Mouse (Mus musculus): ENCODE data around the gene Gm4787.

Gene Gm4787

GRCm38 (mm10) chr12:81379364-81379763 lies at the start of gene Gm4787:
Gene Gm4787 (minus strand): TSS chr12:81379464.
- in situ Hi-C loops (cut with MboI, MseI): loop anchor here (5.0 kb wide), 1 partner anchor 33 kb away; no protein-coding TSS in a partner anchor

GRCm38 (mm10) chr12:81421846-81422245 lies 42.6 kb upstream of the Gm4787 start, which contains the start of gene Adam4:
Gene Adam4 (minus strand): TSS chr12:81421946.
- in situ Hi-C loops (cut with MboI, MseI): no loop called here

- in situ Hi-C loops (cut with MboI, MseI): loop anchor here (5.0 kb wide), 1 partner anchor 36 kb away; the partner anchor contains the start of gene Gm4787 (in 2 of the 2)
Measured at GRCm38 (mm10) chr12:81413211-81413610, 33.9 kb upstream of the Gm4787 start.

DNA sequence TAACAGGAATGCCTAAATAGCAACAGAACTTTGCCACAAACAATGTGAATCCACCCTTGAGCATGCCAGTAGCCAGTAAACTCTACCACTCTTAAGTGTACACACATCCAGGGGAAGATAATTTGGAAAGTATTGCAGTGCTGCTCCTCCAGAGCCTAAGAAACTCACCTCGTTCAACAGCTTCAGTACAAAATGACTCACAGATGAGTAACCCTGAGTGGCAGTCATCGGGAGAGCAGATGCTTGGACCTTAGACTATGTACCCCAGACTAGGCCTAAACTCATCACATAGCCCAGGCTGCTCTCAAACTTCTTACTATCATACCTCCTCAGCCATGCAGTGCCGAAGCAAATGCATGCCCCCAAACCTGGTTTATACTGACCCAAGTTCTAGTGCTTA lies 29.7 kb upstream of the Gm4787 start:
- in situ Hi-C loops (cut with MboI, MseI): no loop called here

DNA sequence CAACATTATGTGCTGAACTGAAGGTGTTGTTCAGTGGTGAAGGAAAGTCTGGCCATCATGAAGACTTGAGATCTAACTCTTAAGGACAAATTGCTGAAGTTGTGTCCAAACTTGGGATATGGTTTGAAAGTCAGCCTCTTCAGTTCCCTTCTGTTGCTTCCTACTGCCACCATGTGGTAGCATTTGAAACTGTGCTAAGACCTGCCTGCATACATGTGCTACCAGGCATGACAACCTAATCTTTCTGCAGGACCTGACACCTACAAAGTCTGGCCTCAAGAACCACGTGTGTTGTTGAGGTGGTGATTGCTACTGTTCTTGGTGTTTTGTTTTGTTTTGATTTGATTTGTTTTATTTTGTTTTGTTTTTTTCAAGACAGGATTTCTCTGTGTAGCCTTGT lies 22.9 kb upstream of the Gm4787 start:
- in situ Hi-C loops (cut with MboI, MseI): loop anchor here in 1 of 2 experiments (5.0 kb wide), 1 partner anchor 415 kb away; no protein-coding TSS in a partner anchor

DNA sequence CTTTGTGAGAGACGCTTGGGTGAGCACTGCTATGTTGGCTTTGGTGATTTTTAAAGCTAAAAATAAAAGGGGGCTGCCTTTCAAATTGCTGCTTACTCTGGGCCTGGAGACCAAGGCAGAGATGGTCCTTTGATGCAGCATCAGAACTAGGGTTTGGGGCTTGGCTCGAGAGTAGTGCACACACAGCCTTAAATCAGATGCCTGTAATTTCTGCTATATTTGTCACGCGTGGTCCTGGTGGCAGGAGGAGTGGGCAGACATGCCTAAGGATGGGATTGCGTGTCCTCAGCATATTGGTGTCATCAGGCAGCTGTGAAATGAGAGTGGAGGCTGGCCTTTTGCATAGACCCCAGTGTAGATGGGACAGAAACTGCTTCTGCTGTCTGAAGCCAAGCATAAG lies 45.4 kb downstream of the Gm4787 start:
- in situ Hi-C loops (cut with MboI, MseI): no loop called here

DNA sequence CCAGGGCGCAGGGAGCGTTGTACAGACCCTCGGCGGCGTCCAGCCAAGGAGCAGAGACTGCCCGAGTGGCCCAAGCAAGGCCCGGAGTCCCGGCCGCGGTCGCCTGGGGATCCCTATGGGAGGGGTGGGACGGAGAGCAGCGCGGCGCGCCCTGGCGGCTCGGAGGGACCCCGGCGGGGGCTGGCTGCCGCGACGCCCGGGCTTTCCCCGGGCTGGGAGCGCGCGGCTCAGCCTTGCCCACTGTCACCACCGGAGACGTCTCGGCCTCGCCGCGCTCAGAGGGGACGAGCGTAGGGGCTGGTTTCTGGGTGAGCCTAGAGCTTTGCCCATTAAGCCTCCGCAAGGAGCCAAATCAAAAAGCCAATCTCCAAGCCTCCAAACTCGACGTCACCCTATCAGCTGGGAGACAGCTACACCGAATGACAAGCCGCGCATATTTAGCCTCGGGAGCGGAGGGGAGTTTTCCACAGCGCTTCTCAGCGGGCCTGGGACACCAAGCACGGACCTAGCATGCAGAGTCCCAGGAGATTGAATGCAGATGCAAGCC lies 46.3 kb downstream of the Gm4787 start, which contains the start of gene Slc8a3:
Gene Slc8a3, minus strand, starts transcription at position 306 of the 547 bp plus-strand sequence.
- in situ Hi-C loops (cut with MboI, MseI): no loop called here

DNA sequence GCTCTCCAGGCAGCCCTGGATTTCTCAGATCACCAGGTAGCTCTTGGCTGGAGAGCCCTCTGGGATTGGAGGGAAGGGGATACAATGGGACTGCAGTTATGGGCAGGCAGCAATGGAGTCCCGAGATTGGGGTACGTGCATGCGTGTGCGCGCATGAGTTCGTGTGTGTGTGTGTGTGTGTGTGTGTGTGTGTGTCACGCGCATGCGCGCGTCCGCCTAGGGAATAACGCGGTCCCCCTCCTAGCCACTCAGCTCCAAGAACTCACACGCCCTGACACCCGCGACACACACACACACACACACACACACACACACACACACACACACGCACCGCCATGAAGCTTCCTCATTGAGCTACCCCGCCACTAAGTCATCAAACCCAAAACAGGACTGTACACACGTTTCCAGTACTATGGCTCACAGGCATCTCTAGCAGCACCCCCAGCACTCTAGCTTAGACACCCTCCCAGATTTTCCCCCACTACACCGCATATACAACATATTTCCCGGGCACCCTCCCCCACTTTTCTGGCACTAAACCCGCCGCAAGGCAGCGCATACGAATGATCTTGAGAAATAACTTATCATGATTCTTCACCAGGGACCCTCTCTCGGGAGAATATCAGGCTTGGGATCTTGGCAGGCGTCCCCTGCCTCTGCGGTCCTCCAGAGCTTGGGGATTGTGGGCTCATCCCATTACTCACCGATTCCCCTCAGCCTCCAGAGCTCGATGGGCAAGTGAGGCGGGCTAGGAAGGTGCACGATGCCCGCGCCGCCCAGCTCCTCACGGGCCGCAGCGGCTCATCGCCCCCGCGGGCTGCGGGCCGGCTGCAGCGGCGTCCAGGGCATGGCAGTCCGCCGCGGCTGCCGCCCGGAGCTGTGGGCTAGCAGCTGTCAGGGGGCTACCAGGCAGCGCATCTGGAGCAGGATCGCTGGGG lies 47.1 kb downstream of the Gm4787 start:
- in situ Hi-C loops (cut with MboI, MseI): no loop called here

- in situ Hi-C loops (cut with MboI, MseI): no loop called here
Measured at GRCm38 (mm10) chr12:81331046-81331638, 48.1 kb downstream of the Gm4787 start.
